Mouse (Mus musculus): ENCODE data around the gene Il3. TPM values are rescaled to one million over a fixed set of nuclear protein-coding genes. Genes with fewer than 3 reads are reported as not detected.

Il3 gene
- total RNA-seq, 2 experiments from 2014 or later = not detected

GRCm38 (mm10) chr11:54219903-54220740, 47.0 kb downstream of the Il3 start:
- DNase-seq = no peak
- intact Hi-C loops (cut with DNase I) = no loop called here

DNA sequence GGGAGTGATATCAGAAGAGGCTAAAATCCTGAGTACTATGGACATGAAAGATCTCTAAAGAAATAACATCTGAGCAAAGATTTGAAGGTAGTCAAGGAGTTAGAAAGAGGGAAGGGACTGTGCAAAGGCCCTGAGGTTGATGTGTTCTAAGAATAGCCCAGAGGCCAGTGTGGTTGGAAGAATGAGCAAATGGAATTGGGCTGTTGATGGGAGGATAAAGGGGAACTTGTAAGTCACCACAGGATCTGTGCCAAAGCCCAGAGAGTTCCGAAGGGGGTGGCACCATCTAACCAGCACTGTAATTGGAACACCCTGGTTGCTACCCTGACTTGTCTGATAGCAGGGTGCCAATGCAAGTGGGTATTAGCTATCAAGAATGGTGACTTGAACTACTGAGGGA, 47.9 kb downstream of the Il3 start:
- intact Hi-C loops (cut with DNase I) = no loop called here
- no peak for DNase-seq

DNA sequence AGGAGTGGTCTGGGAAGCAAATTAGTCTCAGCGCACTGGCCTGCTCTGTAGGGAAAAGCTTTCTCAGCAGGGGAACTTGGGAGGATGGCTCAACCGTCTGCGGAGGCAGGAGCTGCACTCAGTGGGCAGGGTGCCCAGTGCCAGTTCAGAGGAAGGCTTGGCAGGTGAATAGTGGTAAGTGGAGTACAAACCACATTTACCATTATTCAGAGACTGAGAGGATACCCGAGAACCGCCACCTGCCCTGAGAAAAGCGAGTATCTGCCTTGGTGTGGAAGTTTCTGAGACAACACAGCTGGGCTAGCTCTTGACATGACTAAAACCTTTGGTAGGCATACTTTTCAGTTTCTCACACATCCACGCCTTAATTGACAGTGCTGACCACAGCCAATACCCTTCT, 49.7 kb downstream of the Il3 start:
- intact Hi-C loops (cut with DNase I) = no loop called here
- DNase-seq = no peak

GRCm38 (mm10) chr11:54216091-54216490, 51.0 kb downstream of the Il3 start:
- intact Hi-C loops (cut with DNase I) = no loop called here
- no peak for DNase-seq

Other genes starting within 250 kb of the Il3 start
- 1 to 10 TPM; 1.9 to 2.2 TPM for gene Slc22a4, start 239.2 kb downstream of the Il3 start, total RNA-seq (2021)
- 10 to 100 TPM; 23.4 to 28.2 TPM for gene Pdlim4, start 198.3 kb downstream of the Il3 start, total RNA-seq (2021)
- gene P4ha2, start 167.2 kb downstream of the Il3 start, total RNA-seq (2021) = 10 to 100 TPM; 36.8 to 37.0 TPM
- not detected for gene Csf2, start 17.6 kb downstream of the Il3 start, total RNA-seq (2021)
- gene Acsl6, start 36.5 kb upstream of the Il3 start, total RNA-seq (2021) = under 1 TPM; 0.27 to 0.45 TPM
- not detected for gene Meikin, start 103.4 kb upstream of the Il3 start, total RNA-seq (2021)
- 10 to 100 TPM; 30.5 to 34.7 TPM for gene Fnip1, start 170.9 kb upstream of the Il3 start, total RNA-seq (2021)

All from heart, postnatal 10 days (tissue).